Mouse (Mus musculus) liver, adult (tissue): ENCODE measurements at regions not wholly inside any gene's neighbourhood (a gene's known extent, or its start where the extent isn't known, plus 50 kb on each side); places are given as distances from the start of the nearest gene placed in this dataset.

Source experiments
- GATA4 ChIP-seq: IDR thresholded peaks from 2 replicates; pipeline ENCODE4 v1.6.1; 2014; ENCODE audit warnings: mild to moderate bottlenecking, low read length; ENCODE audit not compliant: insufficient replicate concordance

DNA sequence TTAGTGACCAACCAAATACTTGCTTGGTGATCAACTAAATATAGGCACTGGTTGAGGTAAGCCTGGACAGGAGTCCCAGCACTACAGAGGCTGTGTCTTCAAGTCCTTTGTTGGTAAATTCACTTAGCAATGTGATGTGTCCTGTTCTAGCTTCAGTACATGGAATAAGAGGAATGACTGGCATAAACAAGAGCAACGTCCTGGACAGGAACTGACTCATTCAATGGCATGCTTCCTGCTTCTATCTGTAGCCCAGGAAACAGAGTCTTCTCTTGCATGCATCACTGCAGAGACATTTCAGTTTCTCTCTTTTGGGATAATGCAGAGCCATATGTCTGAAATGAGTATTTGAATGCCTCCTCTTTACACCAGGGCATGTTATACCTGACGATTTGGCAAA is 151.4 kb upstream of the Gm15294 start:
- TF ChIP-seq GATA4: no peak

DNA sequence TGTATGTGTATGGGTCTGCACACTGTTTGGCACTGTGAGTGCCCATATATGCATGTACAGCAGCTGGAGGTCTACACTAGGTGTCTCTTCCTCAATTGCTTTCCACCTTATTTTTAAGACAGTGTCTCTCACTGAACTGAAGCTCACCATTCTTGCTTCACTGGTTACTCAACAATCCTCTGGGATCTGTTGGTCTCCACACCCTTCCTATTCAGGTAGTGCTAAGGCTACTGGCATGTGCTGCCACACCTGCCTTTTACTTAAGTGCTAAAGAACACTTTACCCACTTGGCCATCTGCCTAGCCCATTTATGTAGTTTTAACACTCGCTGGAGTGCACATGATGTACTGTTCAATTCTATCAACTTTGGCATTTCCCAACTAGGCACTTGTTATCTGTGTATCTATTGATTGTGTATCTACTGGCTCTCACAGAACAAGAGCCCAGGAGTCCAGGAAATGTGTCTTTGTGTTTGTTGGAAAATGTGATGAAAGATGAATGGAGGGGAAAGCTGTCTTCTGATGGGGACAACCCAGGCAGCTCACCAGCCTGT is 123.3 kb upstream of the Gm15294 start:
- peak; percentile 75; the same call in 1 of the 2 replicates for TF ChIP-seq GATA4
